7 mouse cellular contexts compared by ENCODE assay signal in the genomic region with DNA sequence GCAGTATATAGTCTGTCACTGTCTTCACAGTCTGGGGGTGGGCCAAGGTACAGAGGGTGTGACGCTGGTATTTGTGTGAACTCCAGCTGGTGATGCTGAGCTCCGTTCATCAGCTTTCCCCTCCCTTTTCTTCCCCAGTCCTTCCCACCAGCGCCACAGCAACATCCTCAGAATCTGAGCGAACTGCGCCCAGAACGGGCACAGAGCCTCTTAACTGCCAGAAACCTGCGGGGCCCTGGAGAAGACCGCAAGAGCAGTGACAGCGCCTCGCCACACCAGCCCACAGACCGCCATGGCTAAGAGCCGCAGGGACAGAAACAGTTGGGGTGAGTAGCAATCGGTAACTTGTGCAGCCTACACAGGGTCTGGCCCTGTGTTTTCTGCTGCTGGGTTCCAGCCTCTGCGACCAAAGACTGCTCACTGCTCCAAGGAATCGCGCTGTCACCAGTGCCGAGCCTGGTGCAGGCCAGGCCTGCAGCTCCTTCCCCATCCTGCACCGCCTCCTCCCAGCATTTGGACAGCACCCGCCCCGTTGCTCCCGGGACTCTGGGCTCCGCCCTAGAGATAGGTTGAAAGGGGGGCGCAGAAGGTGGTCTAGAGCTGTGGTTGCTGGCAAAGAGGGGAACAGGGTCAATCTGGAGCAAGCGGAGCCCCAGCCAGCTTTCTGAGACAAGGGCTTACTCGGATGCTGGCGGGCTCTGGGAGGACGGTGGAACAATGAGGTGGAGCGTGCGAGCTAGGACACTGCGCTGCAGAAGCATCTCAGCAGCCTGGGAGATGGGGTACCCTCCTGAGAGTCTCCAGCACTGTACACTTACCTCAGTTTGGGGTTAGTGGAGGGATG. TPM values are rescaled to one million over a fixed set of nuclear protein-coding genes. Genes with fewer than 3 reads are reported as not detected.
A peak's percentile ranks its signal among the peaks of the same experiment; 100 is the strongest.
DNase-seq lines count a peak whose midpoint lies in the region; ATAC-seq and TF ChIP-seq lines count a peak whose summit lies in the region.

No protein-coding gene starts in this region.

- peak overlapping the region; percentile 63 for H3K4me2 ChIP-seq in midbrain, embryonic 15.5 days

- no peaks in the 10 kb centered on the region for H3K36me3 ChIP-seq in ES-E14 (ENCODE audit: control insufficient read depth, insufficient read depth, low read length, poor library complexity, severe bottlenecking)
- no peaks in the 10 kb centered on the region for H3K36me3 ChIP-seq in embryonic facial prominence, embryonic 10.5 days (replicated peaks)
- H3K36me3 ChIP-seq in midbrain, embryonic 15.5 days (replicated peaks): no peaks in the 10 kb centered on the region

- peak overlapping the region; percentile 6 to 47; a peak in 3 of 4 replicates for H3K4me3 ChIP-seq in ES-E14 (ENCODE audit: insufficient read depth in 1 of 2, low read depth in 1 of 2, low read length in 2 of 2, poor library complexity in 1 of 2, severe bottlenecking in 1 of 2)
- H3K4me3 ChIP-seq in embryonic facial prominence, embryonic 10.5 days: peak overlapping the region; percentile 62
- peak overlapping the region; percentile 69 for H3K4me3 ChIP-seq in midbrain, embryonic 15.5 days

- DNase-seq in ES-E14 (ENCODE audit: low read depth, low spot score) (no peak), ZHBTc4 (ENCODE audit: low read depth, low spot score) (peak; percentile 65)
- peak; percentile 77 for DNase-seq in embryonic facial prominence, embryonic 10.5 days (ENCODE audit: low spot score)
- peak; percentile 31 for DNase-seq in heart, postnatal 4 days
- peak; percentile 58 to 66 for DNase-seq in left cerebral cortex, postnatal 10 days (ENCODE audit: extremely low spot score in 1 of 2, low spot score in 2 of 2)
- peak; percentile 27 for DNase-seq in testis, postnatal 14 days (ENCODE audit: low spot score)

- no peaks in the 10 kb centered on the region for H3K9me3 ChIP-seq in ES-E14 (ENCODE audit: control insufficient read depth, insufficient read depth, low read depth, low read length)
- no peaks in the 10 kb centered on the region for H3K9me3 ChIP-seq in embryonic facial prominence, embryonic 10.5 days
- no peaks in the 10 kb centered on the region for H3K9me3 ChIP-seq in midbrain, embryonic 15.5 days

- peaks cover 2 to 3% of the 10 kb centered on the region in 2 experiments; a peak in 3 of 4 replicates for H3K4me1 ChIP-seq in ES-E14 (ENCODE audit: control insufficient read depth in 2 of 2, insufficient read depth in 2 of 2, low read length in 2 of 2, poor library complexity in 1 of 2)
- H3K4me1 ChIP-seq in embryonic facial prominence, embryonic 10.5 days: peaks cover 14% of the 10 kb centered on the region
- H3K4me1 ChIP-seq in midbrain, embryonic 15.5 days: peaks cover 24% of the 10 kb centered on the region

- 1% methylated on average over 30 of the region's 30 CpGs for WGBS in embryonic facial prominence, embryonic 10.5 days
- WGBS in midbrain, embryonic 15.5 days: 1% methylated on average over 30 of the region's 30 CpGs

- H3K27ac ChIP-seq in ES-E14 (ENCODE audit: insufficient read depth, low read depth, low read length, poor library complexity, severe bottlenecking): no peak overlapping the region
- peak overlapping the region; percentile 81 for H3K27ac ChIP-seq in embryonic facial prominence, embryonic 10.5 days (replicated peaks)
- peak overlapping the region; percentile 97 for H3K27ac ChIP-seq in midbrain, embryonic 15.5 days

- ATAC-seq in midbrain, embryonic 15.5 days (replicated peaks): peak; percentile 91

- intact Hi-C loops in left cerebral cortex, postnatal 10 days (cut with DNase I): no loop called here

- in situ Hi-C loops in ES-E14 (cut with MboI; ENCODE audit: low sequenced_read_pairs in 2 of 2, unreplicated experiment in 2 of 2): no loop called here

- no peak overlapping the region for H3K9ac ChIP-seq in ES-E14 (ENCODE audit: insufficient read depth, low read depth, low read length, poor library complexity, severe bottlenecking)
- H3K9ac ChIP-seq in midbrain, embryonic 15.5 days: peak overlapping the region; percentile 89

- peaks cover 15% of the 10 kb centered on the region for H3K27me3 ChIP-seq in embryonic facial prominence, embryonic 10.5 days (replicated peaks; ENCODE audit: low read depth, poor library complexity, severe bottlenecking)
- H3K27me3 ChIP-seq in midbrain, embryonic 15.5 days (replicated peaks): no peaks in the 10 kb centered on the region

TF ChIP-seq in ES-E14, 5 proteins besides CTCF, POLR2A, EP300 and RAD21:
- TF ChIP-seq ZNF384 (IDR thresholded peaks at IDR 0.05; ENCODE audit: low read depth, low read length) (no peak), ZC3H11A (IDR thresholded peaks at IDR 0.05; ENCODE audit: borderline replicate concordance, low read depth, low read length) (no peak), MAFK (IDR thresholded peaks at IDR 0.05; ENCODE audit: insufficient read depth, low read depth, low read length) (no peak), HCFC1 (IDR thresholded peaks at IDR 0.05; ENCODE audit: borderline replicate concordance, insufficient read depth, low read length) (no peak), CHD2 (IDR thresholded peaks at IDR 0.05; ENCODE audit: low read depth, low read length) (no peak)

RNA-seq across cellular contexts. Expression of a gene that starts 14.9 kb away (rescaled TPM):
- total RNA-seq in ES-E14 (2012; rRNA removed): 22.5 and 29.8 TPM in 2 replicates
- 31.9 and 33.7 TPM in 2 replicates for polyA plus RNA-seq in embryonic facial prominence, embryonic 10.5 days (2016; fragmentation: Nextera tagmentation; extraction: Ambion mirVana)
- total RNA-seq in heart, postnatal 4 days (2021): 10 to 100 TPM; 41.9 to 44.7 TPM
- 10 to 100 TPM; 39.2 to 40.4 TPM for total RNA-seq in left cerebral cortex, postnatal 10 days (2021)
- polyA plus RNA-seq in midbrain, embryonic 15.5 days (2015; fragmentation: Nextera tagmentation; extraction: Ambion mirVana): 28.2 and 31.6 TPM in 2 replicates

RNA-seq across cellular contexts. Expression of a gene that starts 15.5 kb away (rescaled TPM):
- total RNA-seq in ES-E14 (2012; rRNA removed): 2.5 and 5.8 TPM in 2 replicates
- polyA plus RNA-seq in embryonic facial prominence, embryonic 10.5 days (2016; fragmentation: Nextera tagmentation; extraction: Ambion mirVana): 11.0 and 11.2 TPM in 2 replicates
- 10 to 100 TPM; 10.1 to 11.0 TPM for total RNA-seq in heart, postnatal 4 days (2021)
- 100 to 1,000 TPM; 225 to 235 TPM for total RNA-seq in left cerebral cortex, postnatal 10 days (2021)
- 144 and 167 TPM in 2 replicates for polyA plus RNA-seq in midbrain, embryonic 15.5 days (2015; fragmentation: Nextera tagmentation; extraction: Ambion mirVana)

Comparison
In these comparisons a context has a peak if more than half of its experiments do, and no peak if none do; other contexts are left out.
1. RNA of a gene that starts 15.5 kb away (total RNA-seq): 225 to 235 TPM in left cerebral cortex, postnatal 10 days; 10.1 to 11.0 TPM in heart, postnatal 4 days and 2.5 to 5.8 TPM in ES-E14; every median in the first group is over 10 times any median in the second.
2. Peak in every context shown above with its lines, with median percentiles within 50 percentile points of each other: H3K4me3 ChIP-seq.